Mouse (Mus musculus) ovary, postnatal 14 days (tissue): ENCODE measurements around the gene Gpr162.
A peak's percentile ranks its signal among the peaks of the same experiment; 100 is the strongest.
"Not testable (repeated sequence)": the region's sequence is repeated elsewhere in the genome, so short reads cannot be mapped to it uniquely, and the experiment has no call there.

ENCODE experiments used
- DNase-seq: peaks from one replicate; pipeline ENCODE4 v3.0.0; 2022; ENCODE audit warnings: low spot score

The Gpr162 gene

GRCm38 (mm10) chr6:124811403-124811665 is 52.4 kb downstream of the Gpr162 start:
- no peak for DNase-seq

GRCm38 (mm10) chr6:124810566-124811402 is 53.0 kb downstream of the Gpr162 start:
- DNase-seq: not testable (repeated sequence)

- no peak for DNase-seq
Observed at GRCm38 (mm10) chr6:124809775-124810538, 53.8 kb downstream of the Gpr162 start.

- DNase-seq: peak; percentile 78
Observed at GRCm38 (mm10) chr6:124809052-124809774, 54.6 kb downstream of the Gpr162 start.
